Mouse (Mus musculus) midbrain, embryonic 10.5 days (tissue): ENCODE measurements around the gene Zmat5. TPM values are rescaled to one million over a fixed set of nuclear protein-coding genes. Genes with fewer than 3 reads are reported as not detected.
"Not testable (repeated sequence)": the region's sequence is repeated elsewhere in the genome, so short reads cannot be mapped to it uniquely, and the experiment has no call there.

Experiments
- DNase-seq: peaks from one replicate; pipeline ENCODE4 v3.0.0-alpha.2; 2017; ENCODE audit warnings: low spot score
- H3K27ac ChIP-seq: fragments of 300-500 bp; sonication (generic); replicated peaks from 2 replicates; pipeline ENCODE4 v1.5.1; 2016; ENCODE audit warnings: mild to moderate bottlenecking
- H3K27me3 ChIP-seq: fragments of 300-500 bp; sonication (generic); 2 replicates; pipeline ENCODE4 v1.6.1; 2016; ENCODE audit warnings: low read depth, mild to moderate bottlenecking; ENCODE audit not compliant: poor library complexity, severe bottlenecking
- H3K36me3 ChIP-seq: fragments of 300-500 bp; sonication (generic); 2 replicates; pipeline ENCODE4 v1.6.1; 2016; ENCODE audit warnings: mild to moderate bottlenecking, moderate library complexity
- H3K4me1 ChIP-seq: fragments of 300-500 bp; sonication (generic); 2 replicates; pipeline ENCODE4 v1.6.1; 2016
- H3K4me3 ChIP-seq: fragments of 300-500 bp; sonication (generic); 2 replicates; pipeline ENCODE4 v1.5.1; 2016; ENCODE audit warnings: mild to moderate bottlenecking, moderate library complexity
- H3K9me3 ChIP-seq: fragments of 300-500 bp; sonication (generic); replicated peaks from 2 replicates; pipeline ENCODE4 v1.6.1; 2016; ENCODE audit warnings: mild to moderate bottlenecking
- WGBS: fragments of 180-500 bp; shearing (Covaris S2); methylation state at CpG from one replicate; pipeline ENCODE4 v1.1.7; 2016; 5-methylcytosine and 5-hydroxymethylcytosine counted together
- polyA plus RNA-seq: library from polyadenylated mRNA; unstranded; fragments of >200 nt; fragmentation: Nextera tagmentation; extraction: Ambion mirVana; gene quantifications from 2 replicates; pipeline ENCODE4 v1.2.1, GENCODE M21; 2016

The Zmat5 gene
- polyA plus RNA-seq, 1 experiment from 2014 or later, result 86.7 TPM

GRCm38 (mm10) chr11:4697043-4697983 lies 7.2 kb upstream of the Zmat5 start:
- H3K4me3 ChIP-seq, result no peak overlapping the region
- 0 out of 2 replicates have a peak, but pooled peaks cover 3% of the 10 kb centered on the region for H3K9me3 ChIP-seq
- WGBS, result 70% methylated on average over 7 of the region's 7 CpGs
- H3K27me3 ChIP-seq, result no peaks in the 10 kb centered on the region
- H3K36me3 ChIP-seq, result peaks cover 26% of the 10 kb centered on the region
- no peak for DNase-seq
- no peak overlapping the region for H3K27ac ChIP-seq
- H3K4me1 ChIP-seq, result no peaks in the 10 kb centered on the region

- H3K9me3 ChIP-seq, result no peaks in the 10 kb centered on the region
- no peaks in the 10 kb centered on the region for H3K27me3 ChIP-seq
- H3K36me3 ChIP-seq, result peaks cover 29% of the 10 kb centered on the region
- H3K4me1 ChIP-seq, result peaks cover 20% of the 10 kb centered on the region
- no peak for DNase-seq
- no peak overlapping the region for H3K4me3 ChIP-seq
- 86% methylated on average over 8 of the region's 8 CpGs for WGBS
- H3K27ac ChIP-seq, result no peak overlapping the region
Measured at GRCm38 (mm10) chr11:4700726-4701125, 3.8 kb upstream of the Zmat5 start.

- peaks cover 29% of the 10 kb centered on the region for H3K36me3 ChIP-seq
- peaks cover 21% of the 10 kb centered on the region for H3K4me1 ChIP-seq
- no peaks in the 10 kb centered on the region for H3K9me3 ChIP-seq
- H3K27me3 ChIP-seq, result no peaks in the 10 kb centered on the region
- 7% methylated on average over 12 of the region's 12 CpGs for WGBS
- DNase-seq, result no peak
- peak overlapping the region; percentile 90 for H3K4me3 ChIP-seq
- peak overlapping the region; percentile 89 for H3K27ac ChIP-seq
Measured at GRCm38 (mm10) chr11:4703688-4704071, 798 bp upstream of the Zmat5 start.

GRCm38 (mm10) chr11:4705178-4705577 lies 700 bp downstream of the Zmat5 start:
- H3K27me3 ChIP-seq, result no peaks in the 10 kb centered on the region
- WGBS, result 10% methylated on average over 4 of the region's 4 CpGs
- H3K9me3 ChIP-seq, result no peaks in the 10 kb centered on the region
- H3K4me3 ChIP-seq, result peak overlapping the region; percentile 90
- H3K27ac ChIP-seq, result peak overlapping the region; percentile 89
- peaks cover 21% of the 10 kb centered on the region for H3K4me1 ChIP-seq
- H3K36me3 ChIP-seq, result peaks cover 24% of the 10 kb centered on the region
- no peak for DNase-seq

- not testable (repeated sequence) for H3K27me3 ChIP-seq, H3K36me3 ChIP-seq, H3K9me3 ChIP-seq, H3K4me1 ChIP-seq, DNase-seq, H3K4me3 ChIP-seq, H3K27ac ChIP-seq
- whole genome bisulfite sequencing, result 88% methylated on average over 4 of the region's 4 CpGs
Measured at GRCm38 (mm10) chr11:4710188-4710587, 5.7 kb downstream of the Zmat5 start.

GRCm38 (mm10) chr11:4712822-4713221 lies 8.3 kb downstream of the Zmat5 start:
- H3K27me3 ChIP-seq, result no peaks in the 10 kb centered on the region

GRCm38 (mm10) chr11:4714727-4715126 lies 10.2 kb downstream of the Zmat5 start:
- Histone ChIP-seq H3K9me3 (no peaks in the 10 kb centered on the region), H3K27ac (no peak overlapping the region), H3K4me1 (no peaks in the 10 kb centered on the region), H3K27me3 (no peaks in the 10 kb centered on the region), H3K36me3 (no peaks in the 10 kb centered on the region), H3K4me3 (no peak overlapping the region)
- 89% methylated on average over 4 of the region's 4 CpGs for WGBS
- no peak for DNase-seq

More at GRCm38 (mm10) chr11:4712822-4713221, 8.3 kb downstream of the Zmat5 start:
- Histone ChIP-seq H3K27ac (no peak overlapping the region), H3K9me3 (no peaks in the 10 kb centered on the region), H3K4me1 (no peaks in the 10 kb centered on the region), H3K36me3 (no peaks in the 10 kb centered on the region), H3K4me3 (no peak overlapping the region)
- no peak for DNase-seq

GRCm38 (mm10) chr11:4715596-4715995 lies 11.1 kb downstream of the Zmat5 start:
- no peaks in the 10 kb centered on the region for H3K27me3 ChIP-seq
- WGBS, result 93% methylated on average over 4 of the region's 4 CpGs
- H3K4me3 ChIP-seq, result no peak overlapping the region
- H3K4me1 ChIP-seq, result no peaks in the 10 kb centered on the region
- no peak for DNase-seq
- no peaks in the 10 kb centered on the region for H3K36me3 ChIP-seq
- no peak overlapping the region for H3K27ac ChIP-seq
- H3K9me3 ChIP-seq, result no peaks in the 10 kb centered on the region

GRCm38 (mm10) chr11:4716530-4717236 lies 12.2 kb downstream of the Zmat5 start:
- Histone ChIP-seq H3K4me1 (peaks cover 5% of the 10 kb centered on the region; the same call in 1 of the 2 replicates), H3K36me3 (no peaks in the 10 kb centered on the region), H3K27ac (no peak overlapping the region), H3K9me3 (no peaks in the 10 kb centered on the region), H3K4me3 (no peak overlapping the region), H3K27me3 (no peaks in the 10 kb centered on the region)
- WGBS, result 89% methylated on average over 5 of the region's 5 CpGs
- no peak for DNase-seq

- 87% methylated on average over 5 of the region's 5 CpGs for WGBS
- Histone ChIP-seq H3K4me3 (no peak overlapping the region), H3K27me3 (no peaks in the 10 kb centered on the region), H3K36me3 (peaks cover 13% of the 10 kb centered on the region), H3K27ac (no peak overlapping the region), H3K4me1 (peaks cover 5% of the 10 kb centered on the region; the same call in 1 of the 2 replicates), H3K9me3 (no peaks in the 10 kb centered on the region)
- DNase-seq, result no peak
Measured at GRCm38 (mm10) chr11:4718548-4718947, 14.1 kb downstream of the Zmat5 start.

GRCm38 (mm10) chr11:4719961-4720360 lies 15.5 kb downstream of the Zmat5 start:
- 94% methylated on average over 9 of the region's 9 CpGs for WGBS
- Histone ChIP-seq H3K27ac (no peak overlapping the region), H3K36me3 (peaks cover 27% of the 10 kb centered on the region), H3K4me3 (no peak overlapping the region), H3K9me3 (no peaks in the 10 kb centered on the region), H3K27me3 (no peaks in the 10 kb centered on the region), H3K4me1 (peaks cover 5% of the 10 kb centered on the region; the same call in 1 of the 2 replicates)
- no peak for DNase-seq

GRCm38 (mm10) chr11:4720393-4720792 lies 15.9 kb downstream of the Zmat5 start:
- DNase-seq, result no peak
- 69% methylated on average over 11 of the region's 11 CpGs for whole genome bisulfite sequencing
- no peaks in the 10 kb centered on the region for H3K9me3 ChIP-seq

More at GRCm38 (mm10) chr11:4720393-4720792, 15.9 kb downstream of the Zmat5 start:
- Histone ChIP-seq H3K36me3 (peaks cover 31% of the 10 kb centered on the region), H3K27ac (no peak overlapping the region), H3K4me1 (peaks cover 5% of the 10 kb centered on the region; the same call in 1 of the 2 replicates), H3K27me3 (no peaks in the 10 kb centered on the region), H3K4me3 (no peak overlapping the region)
